Mouse (Mus musculus): Measurements from ENCODE around the gene Mafb. TPM values are rescaled to one million over a fixed set of nuclear protein-coding genes. Genes with fewer than 3 reads are reported as not detected.

Gene Mafb
- total RNA-seq (2021), result 10 to 100 TPM; 11.4 to 71.8 TPM
- long read RNA-seq, experiment 1, transcript Mafb-201 (1 exons, 3,363 nt), result major isoform, 18 of 18 reads
- long read RNA-seq, experiment 1, partial matches to known transcripts, result 0 of 18 reads
- long read RNA-seq, experiment 1, other reads (novel, unspliced or antisense), result 0 of 18 reads
- long read RNA-seq, experiment 2, transcript Mafb-201 (1 exons, 3,363 nt), result major isoform, 6 of 6 reads
- long read RNA-seq, experiment 2, partial matches to known transcripts, result 0 of 6 reads
- long read RNA-seq, experiment 2, other reads (novel, unspliced or antisense), result 0 of 6 reads

GRCm38 (mm10) chr2:160366980-160367338 lies at the start of gene Mafb:
Mafb (minus strand) TSS chr2:160367065.
- DNase-seq (ENCODE audit: low spot score), result peak; percentile 94

- DNase-seq (ENCODE audit: low spot score), result no peak
These were observed 48.3 kb upstream of the Mafb start for GRCm38 (mm10) chr2:160415161-160415560.

- DNase-seq (ENCODE audit: low spot score), result no peak
These were observed 47.9 kb upstream of the Mafb start for GRCm38 (mm10) chr2:160414736-160415135.

- no peak for DNase-seq (ENCODE audit: low spot score)
These were observed 47.1 kb upstream of the Mafb start for GRCm38 (mm10) chr2:160413982-160414381.

GRCm38 (mm10) chr2:160413055-160413454 lies 46.2 kb upstream of the Mafb start:
- DNase-seq (ENCODE audit: low spot score), result no peak

- no peak for DNase-seq (ENCODE audit: low spot score)
These were observed 44.6 kb upstream of the Mafb start for GRCm38 (mm10) chr2:160411431-160411830.

GRCm38 (mm10) chr2:160407720-160408119 lies 40.9 kb upstream of the Mafb start:
- no peak for DNase-seq (ENCODE audit: low spot score)

- no peak for DNase-seq (ENCODE audit: low spot score)
These were observed 30.9 kb upstream of the Mafb start for GRCm38 (mm10) chr2:160397747-160398146.

- DNase-seq (ENCODE audit: low spot score), result no peak
These were observed 27.9 kb upstream of the Mafb start for GRCm38 (mm10) chr2:160394735-160395134.

GRCm38 (mm10) chr2:160392648-160393047 lies 25.8 kb upstream of the Mafb start:
- DNase-seq (ENCODE audit: low spot score), result no peak

GRCm38 (mm10) chr2:160388596-160388995 lies 21.7 kb upstream of the Mafb start:
- no peak for DNase-seq (ENCODE audit: low spot score)

- DNase-seq (ENCODE audit: low spot score), result no peak
These were observed 16.6 kb upstream of the Mafb start for GRCm38 (mm10) chr2:160383418-160383817.

GRCm38 (mm10) chr2:160378271-160378670 lies 11.4 kb upstream of the Mafb start:
- peak; percentile 37 for DNase-seq (ENCODE audit: low spot score)

GRCm38 (mm10) chr2:160376236-160376635 lies 9.4 kb upstream of the Mafb start:
- DNase-seq (ENCODE audit: low spot score), result no peak

- no peak for DNase-seq (ENCODE audit: low spot score)
These were observed 3.0 kb upstream of the Mafb start for GRCm38 (mm10) chr2:160369653-160370420.

- DNase-seq (ENCODE audit: low spot score), result no peak
These were observed 1.8 kb upstream of the Mafb start for GRCm38 (mm10) chr2:160368422-160369357.

- DNase-seq (ENCODE audit: low spot score), result peak; percentile 94
These were observed 763 bp upstream of the Mafb start for GRCm38 (mm10) chr2:160367448-160368208.

- DNase-seq (ENCODE audit: low spot score), result peak; percentile 38
These were observed 520 bp downstream of the Mafb start for GRCm38 (mm10) chr2:160366111-160366979.

GRCm38 (mm10) chr2:160365107-160365911 lies 1.6 kb downstream of the Mafb start:
- peak; percentile 59 for DNase-seq (ENCODE audit: low spot score)

Measured in gastrocnemius, adult 18-20 months (tissue).